Mouse (Mus musculus) ES-Bruce4 (cell line): ENCODE results near the gene Auts2. TPM values are rescaled to one million over a fixed set of nuclear protein-coding genes. Genes with fewer than 3 reads are reported as not detected.
A peak's percentile ranks its signal among the peaks of the same experiment; 100 is the strongest.

ENCODE experiments used
- H3K27ac ChIP-seq: 2 replicates; pipeline ENCODE4 v1.5.1; 2012; ENCODE audit warnings: low read length, inconsistent platforms; ENCODE audit not compliant: insufficient read depth
- H3K27me3 ChIP-seq: 2 replicates; pipeline ENCODE4 v1.6.1; 2012; ENCODE audit warnings: mild to moderate bottlenecking, low read length, inconsistent platforms; ENCODE audit not compliant: control insufficient read depth, poor library complexity, insufficient read depth, severe bottlenecking
- H3K36me3 ChIP-seq: 2 replicates; pipeline ENCODE4 v1.6.1; 2012; ENCODE audit warnings: inconsistent platforms, mild to moderate bottlenecking, low read length, moderate library complexity; ENCODE audit not compliant: control insufficient read depth, poor library complexity, insufficient read depth, severe bottlenecking
- H3K4me1 ChIP-seq: one replicate; pipeline ENCODE4 v1.8.1; 2011; ENCODE audit warnings: low read length; ENCODE audit not compliant: control insufficient read depth, insufficient read depth
- H3K4me3 ChIP-seq: 2 replicates; pipeline ENCODE4 v1.5.1; 2011; ENCODE audit warnings: low read depth, mild to moderate bottlenecking, low read length
- H3K9ac ChIP-seq: 2 replicates; pipeline ENCODE4 v1.6.1; 2012; ENCODE audit warnings: low read depth, mild to moderate bottlenecking, inconsistent platforms; ENCODE audit not compliant: poor library complexity, severe bottlenecking
- H3K9me3 ChIP-seq: replicated peaks from 2 replicates; pipeline ENCODE4 v1.6.1; 2012; ENCODE audit warnings: mild to moderate bottlenecking, low read length, inconsistent platforms; ENCODE audit not compliant: control insufficient read depth, poor library complexity, insufficient read depth, severe bottlenecking
- CTCF ChIP-seq: IDR thresholded peaks from one replicate; pipeline ENCODE4 v1.8.1; 2011; ENCODE audit warnings: low read depth, low read length
- EP300 ChIP-seq: IDR thresholded peaks from 2 replicates; pipeline ENCODE4 v1.6.1; 2011; ENCODE audit warnings: low read depth, low read length; ENCODE audit not compliant: insufficient read depth
- POLR2A ChIP-seq: IDR thresholded peaks from one replicate; pipeline ENCODE4 v1.8.1; 2011; ENCODE audit warnings: low read length; ENCODE audit not compliant: insufficient read depth
- polyA plus RNA-seq: library from polyadenylated mRNA; stranded (reverse); fragments of >200 nt; gene quantifications from 2 replicates; pipeline ENCODE4 v1.2.4, GENCODE M21; 2011; ENCODE audit warnings: low read depth; ENCODE audit not compliant: missing spikeins, insufficient read depth, insufficient read length

Auts2 gene
- polyA plus RNA-seq, 1 experiment = 23.4 TPM

DNA sequence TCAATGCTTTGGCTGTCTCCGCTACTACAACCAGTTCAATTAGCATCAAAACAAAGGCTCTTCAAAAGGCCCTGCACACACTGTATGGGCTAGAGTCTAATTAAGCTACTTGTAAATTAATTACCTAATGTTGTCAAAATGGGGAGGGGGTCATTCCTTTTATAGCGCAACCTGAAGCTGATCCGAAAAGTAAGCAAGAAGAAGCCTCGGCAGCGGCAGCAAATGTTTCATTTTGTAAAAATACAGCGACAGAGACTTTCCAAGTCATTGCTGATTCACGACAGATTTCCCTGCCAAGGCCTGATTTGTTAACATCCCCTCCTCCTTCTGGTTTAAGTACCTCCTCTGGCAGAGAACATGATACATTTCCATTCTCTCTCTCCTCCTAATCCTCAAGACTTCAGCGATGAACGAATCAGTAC is 33.7 kb downstream of the Auts2 start:
- no peak overlapping the region for H3K27ac ChIP-seq
- H3K4me1 ChIP-seq = no peaks in the 10 kb centered on the region

DNA sequence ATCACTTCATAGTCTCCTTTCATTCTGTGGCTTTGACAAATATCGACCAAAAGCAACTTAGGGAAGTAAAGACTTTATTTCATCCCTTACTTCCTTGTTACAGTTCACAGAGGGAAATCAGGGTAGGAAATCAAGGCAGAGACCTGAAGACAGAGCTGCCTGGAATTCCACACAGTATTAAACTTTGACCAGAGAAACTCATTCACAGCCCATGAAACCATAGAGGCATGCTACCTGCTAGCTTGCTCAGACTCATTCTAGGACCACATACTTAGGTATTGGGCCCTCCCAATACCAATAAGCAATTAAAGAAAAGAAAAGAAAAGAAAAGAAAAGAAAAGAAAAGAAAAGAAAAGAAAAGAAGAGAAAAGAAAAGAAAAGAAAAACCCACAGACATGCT is 38.3 kb downstream of the Auts2 start:
- Histone ChIP-seq H3K27me3 (no peaks in the 10 kb centered on the region), H3K4me1 (peaks cover 4% of the 10 kb centered on the region)
- TF ChIP-seq POLR2A (no peak), CTCF (no peak), EP300 (no peak)

More for the DNA sequence above, 33.7 kb downstream of the Auts2 start:
- Histone ChIP-seq H3K4me3 (no peak overlapping the region), H3K9me3 (no peaks in the 10 kb centered on the region), H3K9ac (no peak overlapping the region), H3K27me3 (no peaks in the 10 kb centered on the region), H3K36me3 (no peaks in the 10 kb centered on the region)
- TF ChIP-seq CTCF = no peak

DNA sequence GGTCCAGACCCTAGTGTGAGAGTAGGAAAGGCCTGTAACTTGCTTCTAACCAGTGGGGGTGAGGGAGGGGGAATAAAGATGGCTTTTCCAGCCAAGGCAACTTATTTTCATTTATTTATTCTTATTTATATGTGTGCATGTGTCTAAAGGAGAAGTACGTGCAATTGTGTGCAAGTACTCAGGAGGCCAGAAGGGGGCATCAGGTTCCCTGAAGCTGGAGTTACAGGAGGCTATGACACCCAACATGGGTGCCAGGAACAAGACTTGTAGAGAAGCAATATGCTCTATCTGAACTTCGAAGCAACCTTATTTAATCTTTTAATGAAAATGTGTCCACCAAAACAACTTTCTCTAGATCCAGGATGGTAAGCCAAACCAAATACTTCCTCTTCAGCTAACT is 39.7 kb downstream of the Auts2 start:
- H3K4me1 ChIP-seq = peaks cover 4% of the 10 kb centered on the region

More for the DNA sequence above, 38.3 kb downstream of the Auts2 start:
- H3K4me3 ChIP-seq = no peak overlapping the region
- H3K9me3 ChIP-seq = no peaks in the 10 kb centered on the region
- H3K9ac ChIP-seq = no peak overlapping the region
- H3K36me3 ChIP-seq = no peaks in the 10 kb centered on the region
- no peak overlapping the region for H3K27ac ChIP-seq

DNA sequence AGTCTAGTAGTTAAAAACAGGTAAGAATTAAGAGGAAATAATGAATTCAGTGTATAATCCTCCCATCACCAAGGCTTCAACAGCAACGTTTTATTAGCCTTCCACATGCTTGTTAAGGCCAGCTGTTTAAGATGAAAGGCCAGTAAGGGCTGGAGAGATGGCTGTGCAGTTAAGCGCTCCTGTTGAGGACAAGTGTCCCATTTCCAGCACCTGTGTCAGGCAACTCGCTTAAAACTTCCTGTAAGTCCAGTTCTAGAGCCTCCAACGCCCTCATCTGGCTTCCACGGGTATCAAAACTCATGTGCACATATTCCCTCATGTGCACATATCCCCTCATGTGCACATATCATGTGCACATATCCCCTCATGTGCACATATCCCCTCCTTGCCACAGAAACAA is 41.1 kb downstream of the Auts2 start:
- TF ChIP-seq CTCF = no peak
- TF ChIP-seq POLR2A = no peak
- no peak for TF ChIP-seq EP300
- no peaks in the 10 kb centered on the region for H3K36me3 ChIP-seq
- no peaks in the 10 kb centered on the region for H3K27me3 ChIP-seq
- H3K4me3 ChIP-seq = no peak overlapping the region
- no peak overlapping the region for H3K9ac ChIP-seq
- H3K9me3 ChIP-seq = no peaks in the 10 kb centered on the region
- H3K27ac ChIP-seq = no peak overlapping the region
- H3K4me1 ChIP-seq = peaks cover 4% of the 10 kb centered on the region

More for the DNA sequence above, 39.7 kb downstream of the Auts2 start:
- no peak overlapping the region for H3K4me3 ChIP-seq
- no peaks in the 10 kb centered on the region for H3K9me3 ChIP-seq
- no peaks in the 10 kb centered on the region for H3K36me3 ChIP-seq
- H3K9ac ChIP-seq = no peak overlapping the region
- no peaks in the 10 kb centered on the region for H3K27me3 ChIP-seq
- no peak overlapping the region for H3K27ac ChIP-seq
- TF ChIP-seq POLR2A (no peak), CTCF (peak; percentile 56)

DNA sequence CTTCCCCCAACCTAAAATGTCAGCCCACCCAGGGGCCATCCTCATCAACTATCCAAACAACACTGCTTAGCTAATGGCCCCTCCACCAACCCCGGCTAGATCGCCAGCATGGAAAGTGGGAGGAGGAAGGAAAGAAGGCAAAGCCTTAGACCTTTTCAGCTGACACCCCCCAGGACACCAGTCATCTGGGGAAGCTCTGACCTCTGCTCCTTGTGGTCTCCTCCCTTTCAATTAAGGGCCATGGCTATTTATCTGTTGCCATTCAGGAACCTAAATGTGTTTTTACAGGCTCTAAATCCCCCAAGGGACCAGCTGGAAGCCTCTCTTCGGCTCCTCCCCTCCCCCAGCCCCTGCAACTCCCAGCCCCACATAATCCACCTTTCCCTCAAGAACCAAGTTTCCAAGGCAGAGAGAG is 42.3 kb downstream of the Auts2 start:
- no peaks in the 10 kb centered on the region; the same call in 1 of the 2 replicates for H3K9me3 ChIP-seq

DNA sequence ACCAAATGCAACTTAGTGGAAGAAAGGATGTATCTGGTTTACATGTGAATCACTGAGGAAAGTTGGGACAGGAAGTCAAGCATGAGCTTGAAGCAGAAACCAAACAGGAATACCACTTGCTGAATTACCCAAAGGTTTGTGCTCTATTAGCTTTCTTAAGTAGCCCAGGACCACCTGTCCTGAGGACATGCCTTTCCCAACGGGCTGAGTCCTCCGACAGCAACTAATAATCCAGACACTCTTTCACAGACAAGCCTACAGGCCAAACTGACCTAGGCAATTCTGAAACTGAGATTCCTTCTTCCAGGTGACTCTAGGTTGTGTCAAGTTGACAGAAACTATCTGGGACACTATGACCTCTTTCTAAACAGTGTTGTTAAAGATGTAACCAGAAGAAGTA is 44.2 kb downstream of the Auts2 start:
- no peaks in the 10 kb centered on the region for H3K27me3 ChIP-seq
- no peak overlapping the region for H3K9ac ChIP-seq
- no peaks in the 10 kb centered on the region for H3K36me3 ChIP-seq
- no peak overlapping the region for H3K27ac ChIP-seq
- no peak overlapping the region for H3K4me3 ChIP-seq
- no peak for TF ChIP-seq CTCF
- no peaks in the 10 kb centered on the region; the same call in 1 of the 2 replicates for H3K9me3 ChIP-seq
- H3K4me1 ChIP-seq = peaks cover 4% of the 10 kb centered on the region

More for the DNA sequence above, 42.3 kb downstream of the Auts2 start:
- Histone ChIP-seq H3K9ac (no peak overlapping the region), H3K4me1 (peaks cover 4% of the 10 kb centered on the region), H3K27me3 (no peaks in the 10 kb centered on the region), H3K36me3 (no peaks in the 10 kb centered on the region), H3K27ac (no peak overlapping the region), H3K4me3 (no peak overlapping the region)
- TF ChIP-seq EP300 = 0 out of 2 replicates have a peak, but pooled peaks have one; percentile 31
- no peak for TF ChIP-seq CTCF
